Mouse (Mus musculus) stomach, embryonic 16.5 days (tissue): ENCODE results near the gene Timm50. TPM values are rescaled to one million over a fixed set of nuclear protein-coding genes. Genes with fewer than 3 reads are reported as not detected.

ENCODE experiments used
- ATAC-seq: fragments of 200-750 bp; cut with Nextera tagmentation; 2 replicates; pipeline ENCODE4 v1.8.0; 2017; ENCODE audit warnings: moderate number of reproducible peaks, moderate TSS enrichment; ENCODE audit not compliant: insufficient read depth, low FRiP score
- H3K27ac ChIP-seq: fragments of 300-500 bp; sonication (generic); 2 replicates; pipeline ENCODE4 v1.5.1; 2014; ENCODE audit warnings: low read length
- H3K27me3 ChIP-seq: fragments of 300-500 bp; sonication (generic); 2 replicates; pipeline ENCODE4 v1.6.1; 2014; ENCODE audit warnings: low read length, control low read depth, mixed read lengths; ENCODE audit not compliant: control insufficient read depth, insufficient read depth
- H3K36me3 ChIP-seq: fragments of 300-500 bp; sonication (generic); 2 replicates; pipeline ENCODE4 v1.6.1; 2014; ENCODE audit warnings: low read length; ENCODE audit not compliant: control insufficient read depth, insufficient read depth
- H3K4me1 ChIP-seq: fragments of 300-500 bp; sonication (generic); 2 replicates; pipeline ENCODE4 v1.6.1; 2014; ENCODE audit warnings: low read length, control low read depth, mixed read lengths; ENCODE audit not compliant: control insufficient read depth, insufficient read depth
- H3K4me2 ChIP-seq: fragments of 300-500 bp; sonication (generic); 2 replicates; pipeline ENCODE4 v1.6.1; 2014; ENCODE audit warnings: low read depth, low read length, mixed read lengths
- H3K4me3 ChIP-seq: fragments of 300-500 bp; sonication (generic); replicated peaks from 2 replicates; pipeline ENCODE4 v1.5.1; 2014; ENCODE audit warnings: mild to moderate bottlenecking, low read length
- H3K9ac ChIP-seq: fragments of 300-500 bp; sonication (generic); 2 replicates; pipeline ENCODE4 v1.6.1; 2014; ENCODE audit warnings: low read length
- H3K9me3 ChIP-seq: fragments of 300-500 bp; sonication (generic); replicated peaks from 2 replicates; pipeline ENCODE4 v1.6.1; 2016; ENCODE audit warnings: low read length, control low read depth; ENCODE audit not compliant: control insufficient read depth
- WGBS: fragments of 180-500 bp; shearing (Covaris S2); extraction: QIAGEN DNeasy Blood & Tissue Kit; methylation state at CpG from one replicate; pipeline ENCODE4 v1.1.7; 2014; 5-methylcytosine and 5-hydroxymethylcytosine counted together
- polyA plus RNA-seq: library from polyadenylated mRNA; unstranded; fragments of >200 nt; fragmentation: Nextera tagmentation; extraction: Ambion mirVana; gene quantifications from 2 replicates; pipeline ENCODE4 v1.2.1, GENCODE M21; 2015

The Timm50 gene
- polyA plus RNA-seq, 1 experiment from 2014 or later, result 116 TPM

DNA sequence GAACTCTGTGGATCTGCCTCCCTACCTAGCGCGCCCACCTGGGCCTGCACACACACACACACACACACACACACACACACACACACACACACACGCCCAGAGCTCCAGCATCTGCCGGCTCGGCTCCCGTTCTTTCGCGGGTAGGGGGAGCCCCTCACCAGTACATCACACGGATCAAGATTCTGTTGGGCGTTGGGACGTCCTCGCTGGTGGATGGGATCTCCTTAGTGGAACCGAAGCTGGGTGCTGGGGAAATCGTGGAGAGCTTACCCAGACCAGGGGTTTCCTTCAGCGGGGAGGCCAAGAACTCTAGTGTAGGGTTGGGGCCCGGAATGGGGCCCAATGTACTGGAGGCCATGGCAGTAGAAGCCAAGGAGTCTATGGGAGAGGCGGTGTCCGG is 21.7 kb downstream of the Timm50 start:
- peaks cover 58% of the 10 kb centered on the region for H3K27me3 ChIP-seq
- H3K4me1 ChIP-seq, result peaks cover 5% of the 10 kb centered on the region; the same call in 1 of the 2 replicates
- 0 out of 2 replicates have a peak, but pooled peaks have one; percentile 1 for ATAC-seq
- H3K36me3 ChIP-seq, result no peaks in the 10 kb centered on the region
- H3K27ac ChIP-seq, result no peak overlapping the region
- no peaks in the 10 kb centered on the region for H3K9me3 ChIP-seq
- peak overlapping the region; percentile 57; the same call in 1 of the 2 replicates for H3K9ac ChIP-seq
- 0% methylated on average over 15 of the region's 18 CpGs for WGBS
- H3K4me3 ChIP-seq, result peak overlapping the region; percentile 31
- H3K4me2 ChIP-seq, result peak overlapping the region; percentile 57

DNA sequence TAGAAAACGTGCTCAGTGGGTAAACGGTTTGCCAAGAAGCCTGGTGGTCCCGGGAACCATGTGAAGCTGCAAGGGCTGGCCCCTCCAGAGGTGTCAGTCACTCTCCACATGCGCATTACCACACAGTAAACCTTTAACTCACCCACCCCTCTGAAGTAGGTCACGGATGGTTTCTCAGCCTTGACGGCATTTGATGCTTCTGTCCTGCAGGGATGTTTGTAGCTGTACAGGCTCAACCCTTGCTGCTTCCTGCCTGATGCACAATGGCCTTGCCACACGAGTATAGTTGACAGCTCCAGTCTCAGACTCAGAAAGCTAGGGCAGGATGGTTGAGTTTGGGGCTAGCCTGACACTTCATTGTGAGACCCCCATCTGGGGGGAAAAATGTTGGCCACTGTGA is 31.2 kb downstream of the Timm50 start:
- ATAC-seq, result no peak
- WGBS, result 68% methylated on average over 7 of the region's 7 CpGs
- Histone ChIP-seq H3K4me1 (peaks cover 7% of the 10 kb centered on the region), H3K4me2 (no peak overlapping the region), H3K36me3 (no peaks in the 10 kb centered on the region), H3K27me3 (no peaks in the 10 kb centered on the region), H3K9me3 (no peaks in the 10 kb centered on the region), H3K9ac (no peak overlapping the region), H3K27ac (no peak overlapping the region), H3K4me3 (no peak overlapping the region)

DNA sequence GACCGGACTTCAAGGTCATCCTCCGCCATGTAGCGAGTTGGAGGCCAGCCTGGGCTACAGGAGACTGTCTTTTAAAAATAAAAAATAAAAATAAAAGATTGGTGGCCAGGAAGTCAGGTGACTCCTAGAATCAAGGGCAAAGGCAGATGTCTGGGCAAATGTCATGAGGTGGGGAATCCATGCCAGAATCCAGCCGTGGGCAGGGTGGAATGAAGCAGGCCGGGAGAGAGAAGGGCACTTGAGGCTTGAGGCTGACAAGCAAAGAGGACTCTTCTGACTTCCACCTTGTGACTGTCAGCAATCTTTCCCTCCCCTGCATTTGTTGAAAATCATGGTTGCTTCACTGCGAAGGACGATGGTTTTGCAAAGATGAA is 33.6 kb downstream of the Timm50 start:
- H3K36me3 ChIP-seq, result no peaks in the 10 kb centered on the region
- H3K9me3 ChIP-seq, result no peaks in the 10 kb centered on the region
- H3K4me3 ChIP-seq, result peak overlapping the region; percentile 82
- 85% methylated on average over 7 of the region's 7 CpGs for WGBS
- H3K27me3 ChIP-seq, result no peaks in the 10 kb centered on the region
- peak overlapping the region; percentile 91 for H3K4me2 ChIP-seq
- ATAC-seq, result no peak
- H3K9ac ChIP-seq, result peak overlapping the region; percentile 94
- no peak overlapping the region; the same call in 1 of the 2 replicates for H3K27ac ChIP-seq
- peaks cover 7% of the 10 kb centered on the region for H3K4me1 ChIP-seq

DNA sequence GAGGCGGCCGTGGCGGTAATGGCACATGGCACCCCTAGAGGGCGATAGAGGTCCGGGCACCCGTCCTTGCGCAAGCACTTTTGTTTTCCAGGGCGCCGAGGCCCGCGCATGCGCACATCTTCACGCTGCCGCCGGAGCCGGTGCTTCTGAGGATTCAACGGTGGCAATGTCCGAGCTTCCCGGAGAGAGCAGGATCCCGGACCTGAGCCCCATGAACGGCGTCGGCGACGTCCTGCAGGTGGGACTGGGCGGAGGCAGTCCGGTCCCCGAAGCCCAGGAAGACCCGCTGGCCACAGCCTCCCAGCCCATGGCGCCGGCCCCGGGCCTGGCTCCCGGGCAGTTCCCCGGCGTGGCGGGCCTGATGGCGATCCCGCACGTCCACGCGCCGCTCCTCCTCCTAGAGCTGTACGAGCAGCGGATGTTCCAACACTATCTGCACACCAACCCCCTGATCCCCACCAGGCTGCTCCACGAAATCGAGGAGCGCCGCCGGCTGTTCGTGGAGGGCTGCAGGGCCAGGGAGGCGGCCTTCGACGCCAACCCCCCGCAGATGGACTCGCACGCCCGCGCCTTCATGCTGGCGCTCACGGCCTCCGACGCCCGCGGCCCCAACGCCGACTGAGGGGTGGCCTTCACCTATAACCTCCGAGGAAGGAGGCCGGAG is 34.1 kb downstream of the Timm50 start, which contains the start of gene Eid2b:
Gene Eid2b (plus strand): TSS at position 125 of the 664 bp plus-strand sequence.
- peak within 1 kb of the TSS; percentile 91 for H3K4me2 ChIP-seq
- no peaks in the 10 kb centered on the region for H3K27me3 ChIP-seq
- peak within 1 kb of the TSS; percentile 94 for H3K9ac ChIP-seq
- WGBS, result 2% methylated on average over 68 of the region's 68 CpGs
- H3K4me3 ChIP-seq, result peak within 1 kb of the TSS; percentile 82
- peaks cover 7% of the 10 kb centered on the region for H3K4me1 ChIP-seq
- peak within 1 kb of the TSS; percentile 15 for H3K27ac ChIP-seq
- no peaks in the 10 kb centered on the region for H3K36me3 ChIP-seq
- peak; percentile 83 for ATAC-seq
- no peaks in the 10 kb centered on the region for H3K9me3 ChIP-seq

DNA sequence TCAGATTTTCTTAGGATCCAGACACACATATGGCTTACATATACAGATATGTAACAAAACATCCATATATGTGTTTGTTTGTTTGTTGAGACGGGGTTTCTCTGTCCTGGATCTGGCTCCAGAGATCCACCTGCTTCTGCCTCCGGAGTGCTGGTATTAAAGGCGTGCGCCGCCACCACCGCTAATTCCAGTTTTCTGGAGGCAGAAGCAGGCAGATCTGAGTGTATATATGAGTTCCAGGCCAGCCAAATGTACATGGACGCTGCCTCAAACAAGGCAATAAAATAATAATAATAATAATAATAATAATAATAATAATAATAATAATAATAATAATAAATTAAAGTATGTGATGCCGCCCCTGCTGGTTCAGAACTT is 34.6 kb downstream of the Timm50 start:
- peaks cover 7% of the 10 kb centered on the region for H3K4me1 ChIP-seq
- WGBS, result 59% methylated on average over 8 of the region's 8 CpGs
- ATAC-seq, result no peak
- no peaks in the 10 kb centered on the region for H3K36me3 ChIP-seq
- H3K27me3 ChIP-seq, result no peaks in the 10 kb centered on the region
- no peaks in the 10 kb centered on the region for H3K9me3 ChIP-seq
- H3K4me2 ChIP-seq, result no peak overlapping the region
- no peak overlapping the region for H3K27ac ChIP-seq
- no peak overlapping the region for H3K9ac ChIP-seq
- no peak overlapping the region for H3K4me3 ChIP-seq

DNA sequence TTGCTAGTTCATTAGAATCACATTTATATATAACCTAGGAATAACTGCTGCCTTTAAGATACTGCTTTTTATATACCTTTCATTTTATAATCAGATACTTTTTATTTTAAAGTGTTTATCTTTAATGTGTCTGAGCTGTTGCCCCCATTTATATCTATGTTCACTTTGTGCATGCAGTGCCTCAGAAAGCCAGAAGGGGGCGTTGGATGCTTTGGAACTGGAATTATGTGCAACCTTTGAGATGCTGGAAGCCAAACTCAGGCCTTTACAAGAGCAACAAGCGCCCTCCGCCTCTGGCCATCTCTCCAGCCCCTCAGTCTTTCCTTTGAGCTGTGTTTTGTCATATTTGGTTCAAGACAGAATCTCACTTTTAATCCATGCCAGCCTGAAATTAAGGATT is 40.1 kb downstream of the Timm50 start:
- 72% methylated on average over 3 of the region's 3 CpGs for WGBS

DNA sequence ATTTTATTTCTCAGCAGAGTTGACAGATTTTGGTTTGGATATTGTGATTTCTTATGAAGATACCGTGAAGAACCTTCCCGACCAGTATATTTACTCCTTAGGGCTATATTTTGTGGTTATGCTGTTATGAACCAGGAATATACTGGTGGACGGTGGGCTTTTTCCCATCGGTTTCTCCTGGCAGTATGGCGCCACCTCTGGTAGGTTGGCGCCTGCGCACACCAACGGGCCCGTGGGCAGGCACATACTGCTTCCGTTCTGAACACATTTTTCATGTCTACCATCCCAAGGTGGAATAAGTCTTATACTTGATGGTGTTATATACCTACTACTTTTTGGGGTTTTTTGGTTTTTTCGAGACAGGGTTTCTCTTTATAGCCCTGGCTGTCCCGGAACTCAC is 42.5 kb downstream of the Timm50 start:
- 88% methylated on average over 12 of the region's 12 CpGs for WGBS
- no peaks in the 10 kb centered on the region for H3K36me3 ChIP-seq
- H3K4me2 ChIP-seq, result peak overlapping the region; percentile 83; the same call in 1 of the 2 replicates
- H3K4me1 ChIP-seq, result peaks cover 6% of the 10 kb centered on the region; the same call in 1 of the 2 replicates
- no peak for ATAC-seq
- no peaks in the 10 kb centered on the region for H3K27me3 ChIP-seq
- H3K9ac ChIP-seq, result no peak overlapping the region
- H3K4me3 ChIP-seq, result no peak overlapping the region
- no peak overlapping the region for H3K27ac ChIP-seq
- H3K9me3 ChIP-seq, result no peaks in the 10 kb centered on the region

More for the DNA sequence above, 40.1 kb downstream of the Timm50 start:
- Histone ChIP-seq H3K9ac (no peak overlapping the region), H3K36me3 (no peaks in the 10 kb centered on the region), H3K4me2 (no peak overlapping the region), H3K4me3 (no peak overlapping the region), H3K27ac (no peak overlapping the region), H3K4me1 (peaks cover 6% of the 10 kb centered on the region; the same call in 1 of the 2 replicates), H3K27me3 (no peaks in the 10 kb centered on the region), H3K9me3 (no peaks in the 10 kb centered on the region)
- ATAC-seq, result no peak

DNA sequence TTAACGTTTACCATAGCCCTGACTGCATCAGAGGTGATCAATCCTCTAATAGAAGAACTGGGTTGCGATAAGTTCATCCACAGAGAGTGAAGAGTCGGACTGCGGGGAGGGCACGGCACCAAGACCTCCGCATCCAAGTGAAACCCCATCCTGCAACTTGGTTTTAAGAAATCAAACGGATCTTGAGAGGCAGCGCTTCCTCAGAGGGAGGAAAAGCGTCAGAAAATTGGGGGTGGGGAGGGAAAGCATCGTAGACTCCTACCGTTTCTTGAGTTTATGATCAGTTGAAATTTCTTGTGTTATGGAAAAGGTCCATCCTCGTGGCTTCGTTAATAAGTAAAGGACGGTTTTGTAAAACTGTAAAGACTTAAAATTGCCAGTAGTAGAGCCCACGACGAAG is 43.3 kb downstream of the Timm50 start:
- Histone ChIP-seq H3K4me1 (peaks cover 6% of the 10 kb centered on the region; the same call in 1 of the 2 replicates), H3K36me3 (no peaks in the 10 kb centered on the region), H3K27ac (peak overlapping the region; percentile 86), H3K4me2 (peak overlapping the region; percentile 83), H3K27me3 (no peaks in the 10 kb centered on the region), H3K9ac (peak overlapping the region; percentile 98), H3K4me3 (peak overlapping the region; percentile 81), H3K9me3 (no peaks in the 10 kb centered on the region)
- WGBS, result 21% methylated on average over 16 of the region's 16 CpGs
- no peak for ATAC-seq

DNA sequence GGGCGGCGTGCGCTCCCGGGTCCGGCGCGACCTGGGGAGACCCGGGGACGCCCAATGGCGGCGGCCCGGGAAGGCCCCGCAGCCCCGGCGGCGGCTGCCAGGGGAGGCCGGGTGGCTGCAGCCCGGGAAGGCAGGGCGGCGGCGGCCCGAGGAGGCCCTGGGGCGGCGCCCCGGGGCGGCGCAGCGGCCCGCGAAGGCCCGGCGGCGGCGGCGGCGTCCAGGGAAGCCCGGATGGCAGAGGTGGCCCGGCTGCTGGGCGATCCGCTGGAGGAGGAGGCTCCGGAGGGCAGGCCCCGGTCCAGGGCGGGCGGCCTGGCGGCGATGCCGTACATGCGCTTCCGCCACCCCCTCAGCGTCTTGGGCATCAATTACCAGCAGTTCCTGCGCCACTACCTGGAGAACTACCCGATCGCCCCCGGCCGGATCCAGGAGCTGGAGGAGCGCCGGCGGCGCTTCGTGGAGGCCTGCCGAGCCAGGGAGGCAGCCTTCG is 43.8 kb downstream of the Timm50 start:
- Histone ChIP-seq H3K9ac (peak overlapping the region; percentile 98), H3K4me1 (peaks cover 6% of the 10 kb centered on the region; the same call in 1 of the 2 replicates), H3K27ac (peak overlapping the region; percentile 86), H3K27me3 (no peaks in the 10 kb centered on the region), H3K4me3 (peak overlapping the region; percentile 81), H3K4me2 (peak overlapping the region; percentile 83), H3K36me3 (no peaks in the 10 kb centered on the region), H3K9me3 (no peaks in the 10 kb centered on the region)
- under 1% methylated on average over 57 of the region's 62 CpGs for WGBS
- peak; percentile 70 for ATAC-seq
